Mouse (Mus musculus) kidney, postnatal 0 days (tissue): Measurements from ENCODE around the gene Mylk. TPM values are rescaled to one million over a fixed set of nuclear protein-coding genes. Genes with fewer than 3 reads are reported as not detected.

Experiments used
- ATAC-seq: fragments of 200-750 bp; cut with Nextera tagmentation; replicated peaks from 2 replicates; pipeline ENCODE4 v1.8.0; 2017; ENCODE audit warnings: low read depth, moderate number of reproducible peaks, moderate TSS enrichment, moderate library complexity; ENCODE audit not compliant: low FRiP score
- DNase-seq: peaks from one replicate; pipeline ENCODE4 v3.0.0-alpha.2; 2016; ENCODE audit warnings: low spot score
- H3K27ac ChIP-seq: fragments of 300-500 bp; sonication (generic); 2 replicates; pipeline ENCODE4 v1.5.1; 2014; ENCODE audit warnings: mild to moderate bottlenecking
- H3K27me3 ChIP-seq: fragments of 300-500 bp; sonication (generic); 2 replicates; pipeline ENCODE4 v1.6.1; 2014; ENCODE audit warnings: low read length, mixed read lengths; ENCODE audit not compliant: insufficient read depth
- H3K36me3 ChIP-seq: fragments of 300-500 bp; sonication (generic); 2 replicates; pipeline ENCODE4 v1.6.1; 2014; ENCODE audit warnings: low read length, mixed read lengths; ENCODE audit not compliant: insufficient read depth
- H3K4me1 ChIP-seq: fragments of 300-500 bp; sonication (generic); replicated peaks from 2 replicates; pipeline ENCODE4 v1.6.1; 2014; ENCODE audit warnings: antibody characterized with exemption, low read length, mixed read lengths; ENCODE audit not compliant: insufficient read depth
- H3K4me2 ChIP-seq: fragments of 300-500 bp; sonication (generic); 2 replicates; pipeline ENCODE4 v1.6.1; 2014; ENCODE audit warnings: mild to moderate bottlenecking, low read length, moderate library complexity, mixed read lengths
- H3K4me3 ChIP-seq: fragments of 300-500 bp; sonication (generic); replicated peaks from 2 replicates; pipeline ENCODE4 v1.5.1; 2014; ENCODE audit warnings: low read depth, low read length
- H3K9ac ChIP-seq: fragments of 300-500 bp; sonication (generic); 2 replicates; pipeline ENCODE4 v1.6.1; 2014; ENCODE audit warnings: low read depth, low read length
- H3K9me3 ChIP-seq: fragments of 300-500 bp; sonication (generic); replicated peaks from 2 replicates; pipeline ENCODE4 v1.6.1; 2016; ENCODE audit warnings: low read length, inconsistent platforms, mixed read lengths
- CTCF ChIP-seq: IDR thresholded peaks from 2 replicates; pipeline ENCODE4 v1.5.1; 2016; ENCODE audit warnings: antibody characterized with exemption, low read depth, mild to moderate bottlenecking, moderate library complexity
- WGBS: fragments of 180-500 bp; shearing (Covaris S2); extraction: QIAGEN DNeasy Blood & Tissue Kit; methylation state at CpG from one replicate; pipeline ENCODE4 v1.1.7; 2014; 5-methylcytosine and 5-hydroxymethylcytosine counted together
- polyA plus RNA-seq: library from polyadenylated mRNA; unstranded; fragments of >200 nt; fragmentation: Nextera tagmentation; extraction: Ambion mirVana; gene quantifications from 2 replicates; pipeline ENCODE4 v1.2.1, GENCODE M21; 2015

Mylk gene
- polyA plus RNA-seq, 1 experiment from 2014 or later, result 68.5 TPM

DNA sequence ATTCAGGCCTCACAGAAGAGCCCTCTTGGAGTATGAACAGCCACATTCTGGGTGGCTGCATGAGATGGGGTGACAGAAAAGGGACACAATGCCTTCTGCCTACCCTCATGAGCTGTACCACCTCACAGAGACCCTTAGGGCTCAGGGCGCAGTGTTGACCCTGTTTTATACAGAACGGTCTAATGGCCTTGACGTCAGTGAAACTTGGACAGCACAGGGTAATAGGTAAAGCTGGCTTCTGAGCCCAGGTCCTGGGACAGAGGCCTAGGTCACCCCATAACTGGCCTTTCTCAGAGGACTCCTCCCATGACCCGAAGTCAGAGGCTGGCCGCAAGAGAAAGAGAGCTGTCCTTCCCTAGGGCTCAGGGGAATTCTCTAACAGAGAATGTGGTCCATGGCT lies 155.5 kb downstream of the Mylk start:
- Histone ChIP-seq H3K4me3 (no peak overlapping the region), H3K9ac (no peak overlapping the region), H3K27me3 (no peaks in the 10 kb centered on the region), H3K4me1 (no peaks in the 10 kb centered on the region), H3K36me3 (no peaks in the 10 kb centered on the region), H3K9me3 (no peaks in the 10 kb centered on the region), H3K4me2 (no peak overlapping the region), H3K27ac (no peak overlapping the region)
- no peak for DNase-seq
- TF ChIP-seq CTCF, result no peak
- WGBS, result 87% methylated on average over 5 of the region's 5 CpGs
- ATAC-seq, result no peak

DNA sequence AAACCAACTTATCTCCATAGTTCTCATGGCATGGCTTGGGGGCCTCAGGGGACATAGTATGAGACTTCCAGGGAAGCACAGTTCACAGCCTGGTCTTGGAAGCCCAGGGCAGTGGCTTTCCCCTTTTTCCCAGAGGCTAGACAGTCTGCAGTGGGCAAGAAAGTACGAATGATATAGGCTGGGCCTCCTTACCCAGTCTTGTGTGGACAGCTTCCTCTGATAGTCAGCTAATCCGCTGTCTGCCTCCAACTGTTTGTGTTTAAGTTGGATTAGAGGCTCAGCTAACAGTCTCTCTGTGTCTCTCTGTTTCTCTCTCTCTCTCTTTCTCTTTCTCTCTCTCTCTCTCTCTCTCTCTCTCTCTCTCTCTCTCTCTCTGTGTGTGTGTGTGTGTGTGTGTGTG lies 156.0 kb downstream of the Mylk start:
- DNase-seq (no peak), ATAC-seq (no peak)
- Histone ChIP-seq H3K27ac (no peak overlapping the region), H3K36me3 (no peaks in the 10 kb centered on the region), H3K4me2 (no peak overlapping the region), H3K4me1 (no peaks in the 10 kb centered on the region), H3K9ac (no peak overlapping the region), H3K4me3 (no peak overlapping the region), H3K27me3 (no peaks in the 10 kb centered on the region), H3K9me3 (no peaks in the 10 kb centered on the region)
- TF ChIP-seq CTCF, result no peak
- 73% methylated on average over 2 of the region's 2 CpGs for WGBS

DNA sequence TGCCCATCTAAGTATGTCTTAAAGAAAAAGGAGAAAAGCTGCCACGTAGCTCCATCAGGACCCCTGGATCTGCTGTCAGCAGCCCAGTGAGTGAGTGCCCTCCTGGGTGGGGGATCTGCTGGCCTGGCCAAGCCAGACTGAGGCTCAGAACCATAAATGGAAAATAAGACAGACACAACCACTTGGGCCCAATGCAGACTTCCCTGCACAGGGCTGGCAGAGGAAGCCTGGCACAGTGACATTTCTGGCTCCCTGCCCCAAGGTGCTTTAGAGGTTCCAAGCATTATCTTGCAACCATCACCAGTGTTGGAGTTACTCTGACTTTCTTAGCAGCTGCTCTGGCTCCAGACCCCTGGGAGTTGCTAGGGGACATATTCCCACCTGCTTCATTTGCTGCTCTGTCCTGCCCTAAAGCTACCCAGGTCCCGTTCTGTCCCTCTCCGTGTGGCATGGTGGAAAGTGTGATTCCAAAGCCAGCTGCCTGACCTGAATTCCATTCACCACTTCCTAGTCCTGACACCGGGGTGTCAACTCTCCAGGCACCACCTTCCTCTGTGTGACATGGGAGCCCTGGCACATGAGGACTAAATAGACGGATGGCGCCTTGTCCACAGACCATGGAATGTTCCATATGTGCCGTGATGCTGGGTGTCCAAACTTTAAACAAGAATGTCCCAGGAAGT lies 156.7 kb downstream of the Mylk start:
- H3K9me3 ChIP-seq, result no peaks in the 10 kb centered on the region
- ATAC-seq (0 out of 2 replicates have a peak, but pooled peaks have one; percentile 12), DNase-seq (no peak)
- TF ChIP-seq CTCF, result no peak
- no peak overlapping the region for H3K9ac ChIP-seq
- no peaks in the 10 kb centered on the region for H3K4me1 ChIP-seq
- H3K4me2 ChIP-seq, result no peak overlapping the region
- WGBS, result 79% methylated on average over 7 of the region's 7 CpGs
- H3K27ac ChIP-seq, result no peak overlapping the region
- no peaks in the 10 kb centered on the region for H3K27me3 ChIP-seq
- H3K36me3 ChIP-seq, result no peaks in the 10 kb centered on the region
- H3K4me3 ChIP-seq, result no peak overlapping the region

DNA sequence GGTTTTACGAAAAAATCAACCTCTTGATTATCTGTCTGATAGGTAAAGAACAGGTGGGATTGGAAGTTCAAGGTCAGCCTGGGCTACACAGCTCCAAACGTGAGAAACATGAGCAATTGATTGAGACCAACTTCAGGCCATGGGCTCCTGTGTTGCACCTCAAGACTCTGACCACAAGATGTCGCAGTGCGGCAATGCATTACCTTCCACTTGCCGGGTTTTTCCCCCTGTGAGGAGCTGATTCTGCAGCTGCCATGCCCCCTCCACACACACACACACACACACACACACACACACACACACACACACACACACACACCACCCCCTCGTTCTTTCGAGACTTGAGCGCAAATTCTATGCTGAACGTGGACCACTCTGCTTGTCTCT lies 157.3 kb downstream of the Mylk start:
- no peak overlapping the region for H3K27ac ChIP-seq
- no peaks in the 10 kb centered on the region for H3K27me3 ChIP-seq
- H3K4me3 ChIP-seq, result no peak overlapping the region
- no peaks in the 10 kb centered on the region for H3K9me3 ChIP-seq
- no peaks in the 10 kb centered on the region for H3K4me1 ChIP-seq
- H3K36me3 ChIP-seq, result no peaks in the 10 kb centered on the region
- no peak overlapping the region for H3K9ac ChIP-seq
- TF ChIP-seq CTCF, result peak; percentile 93
- 16% methylated on average over 9 of the region's 9 CpGs for WGBS
- H3K4me2 ChIP-seq, result no peak overlapping the region
- peak; percentile 87 for DNase-seq
- peak; percentile 9; the same call in 1 of the 2 replicates for ATAC-seq

DNA sequence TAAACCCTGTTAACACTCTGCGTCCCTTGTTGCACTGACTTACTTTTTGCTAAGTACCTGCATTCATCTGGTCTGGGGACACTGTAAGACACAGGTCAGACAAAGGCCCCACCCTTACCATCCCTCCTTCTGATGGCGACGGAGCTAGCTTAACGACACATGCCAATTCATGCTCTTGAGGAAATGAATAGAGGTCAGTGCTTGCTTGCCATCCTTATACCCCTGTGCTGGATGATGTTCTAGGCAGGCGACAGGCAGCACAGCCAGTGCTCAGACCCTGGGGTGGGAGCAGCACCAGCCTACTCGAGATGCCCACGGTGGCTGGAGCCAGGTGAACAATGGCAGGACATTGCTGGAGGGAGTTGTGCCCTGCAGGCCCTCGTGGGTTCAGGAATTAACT lies 157.8 kb downstream of the Mylk start:
- no peaks in the 10 kb centered on the region for H3K36me3 ChIP-seq
- H3K27ac ChIP-seq, result no peak overlapping the region
- H3K4me1 ChIP-seq, result no peaks in the 10 kb centered on the region
- WGBS, result 80% methylated on average over 8 of the region's 8 CpGs
- H3K27me3 ChIP-seq, result no peaks in the 10 kb centered on the region
- no peak overlapping the region for H3K4me3 ChIP-seq
- no peak overlapping the region for H3K4me2 ChIP-seq
- no peaks in the 10 kb centered on the region for H3K9me3 ChIP-seq
- TF ChIP-seq CTCF, result no peak
- peak; percentile 37; the same call in 1 of the 2 replicates for ATAC-seq
- H3K9ac ChIP-seq, result no peak overlapping the region
- DNase-seq, result no peak

DNA sequence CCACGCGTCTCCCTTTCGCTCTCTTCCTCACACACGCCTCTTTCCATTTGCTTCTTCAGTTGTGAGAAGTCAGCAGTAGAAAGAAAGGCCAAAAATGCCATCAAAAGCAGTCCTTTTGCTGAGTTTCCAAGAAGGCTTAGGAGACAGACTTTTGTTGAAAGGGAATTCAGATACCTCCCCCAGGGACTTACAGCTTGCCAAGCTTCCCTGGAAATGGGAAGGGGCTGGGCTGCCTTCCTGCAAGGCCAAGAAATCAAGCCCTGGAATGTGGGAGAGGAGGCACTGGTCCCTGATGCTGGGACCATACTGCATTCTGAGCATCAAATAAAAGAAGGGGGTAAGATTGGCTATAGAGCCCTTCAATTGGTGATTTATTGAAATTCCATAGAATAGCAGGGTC lies 159.9 kb downstream of the Mylk start:
- 80% methylated on average over 4 of the region's 4 CpGs for WGBS
- Histone ChIP-seq H3K27ac (no peak overlapping the region), H3K4me2 (no peak overlapping the region), H3K27me3 (no peaks in the 10 kb centered on the region), H3K36me3 (no peaks in the 10 kb centered on the region), H3K4me1 (no peaks in the 10 kb centered on the region), H3K9me3 (no peaks in the 10 kb centered on the region), H3K9ac (no peak overlapping the region), H3K4me3 (no peak overlapping the region)
- ATAC-seq (no peak), DNase-seq (peak; percentile 63)
- no peak for TF ChIP-seq CTCF

DNA sequence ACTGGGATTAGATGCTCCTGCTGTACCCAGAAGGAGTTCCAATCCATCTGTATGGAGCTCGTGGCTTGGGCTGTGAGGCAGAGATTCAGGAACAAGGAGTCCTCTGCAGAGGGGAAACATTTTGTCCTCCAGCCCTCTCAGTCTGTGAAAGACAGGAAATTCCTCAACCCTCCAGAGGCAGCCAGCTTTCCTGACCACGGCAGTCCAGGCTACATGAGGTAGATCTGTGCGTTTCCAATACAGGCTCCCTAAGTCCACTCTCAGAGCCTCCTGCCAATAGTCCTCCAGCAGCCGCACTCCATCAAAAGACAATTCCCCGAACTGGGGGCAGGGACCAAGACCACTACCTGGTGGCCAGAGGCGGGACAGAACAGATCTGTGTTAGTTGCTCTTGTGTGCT lies 164.4 kb downstream of the Mylk start:
- no peak for TF ChIP-seq CTCF
- Histone ChIP-seq H3K4me2 (no peak overlapping the region), H3K9ac (no peak overlapping the region), H3K36me3 (no peaks in the 10 kb centered on the region), H3K9me3 (no peaks in the 10 kb centered on the region), H3K27me3 (no peaks in the 10 kb centered on the region), H3K4me1 (no peaks in the 10 kb centered on the region), H3K27ac (peak overlapping the region; percentile 86), H3K4me3 (no peak overlapping the region)
- DNase-seq, result peak; percentile 76
- ATAC-seq, result peak; percentile 40; the same call in 1 of the 2 replicates
- 53% methylated on average over 6 of the region's 6 CpGs for WGBS
